Mouse (Mus musculus) right cerebral cortex, postnatal 14 days (tissue): ENCODE measurements around the gene Gnai1.
A peak's percentile ranks its signal among the peaks of the same experiment; 100 is the strongest.

Source experiments
- DNase-seq: peaks from one replicate; pipeline ENCODE4 v3.0.0; 2022

Gnai1 gene

DNA sequence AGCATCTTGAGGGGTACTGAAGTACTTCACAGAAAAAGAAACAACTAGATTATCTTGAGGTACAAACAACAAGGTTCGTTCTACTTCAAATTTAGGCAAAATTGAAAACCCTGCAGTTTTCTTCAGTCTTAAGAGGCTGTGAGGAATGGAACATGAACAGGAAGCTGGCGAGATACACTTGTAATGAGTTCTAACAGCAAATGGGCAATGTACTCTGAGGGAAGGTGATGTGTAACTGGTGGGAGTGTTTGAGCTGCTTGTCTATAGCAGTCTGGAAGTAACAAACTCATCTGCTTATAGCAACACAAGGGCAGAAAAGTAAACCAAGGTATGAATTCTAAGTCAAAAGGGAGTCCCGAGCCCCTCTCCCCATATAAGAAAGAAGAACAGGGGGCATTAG is 78.1 kb downstream of the Gnai1 start:
- DNase-seq: no peak

DNA sequence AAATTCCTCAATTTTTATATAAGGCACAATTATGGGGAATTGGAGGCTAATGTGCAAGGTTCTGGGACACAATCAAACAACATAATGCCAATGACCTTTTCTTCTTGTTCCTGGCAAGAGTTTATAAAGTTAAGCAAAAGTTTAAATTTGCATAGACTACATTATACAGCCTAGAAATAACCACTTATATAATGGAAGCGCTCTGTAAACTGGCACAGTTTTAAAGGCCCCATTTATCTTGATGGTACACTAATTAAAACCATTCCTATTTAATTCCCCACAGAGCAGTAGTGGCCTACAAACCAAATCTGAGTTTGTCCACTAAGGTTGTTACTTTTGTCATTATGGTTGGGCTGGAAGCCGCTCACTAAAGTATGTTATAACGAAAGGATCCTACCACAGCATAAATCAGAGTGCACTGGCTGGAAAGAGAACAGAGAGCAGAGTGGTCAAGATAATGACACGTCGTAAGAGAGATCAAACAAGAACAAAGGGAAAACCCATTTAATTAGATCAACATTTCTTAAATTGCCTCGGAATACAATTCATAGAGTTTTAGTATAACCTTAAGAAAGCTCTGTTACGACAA is 85.7 kb downstream of the Gnai1 start:
- no peak for DNase-seq

DNA sequence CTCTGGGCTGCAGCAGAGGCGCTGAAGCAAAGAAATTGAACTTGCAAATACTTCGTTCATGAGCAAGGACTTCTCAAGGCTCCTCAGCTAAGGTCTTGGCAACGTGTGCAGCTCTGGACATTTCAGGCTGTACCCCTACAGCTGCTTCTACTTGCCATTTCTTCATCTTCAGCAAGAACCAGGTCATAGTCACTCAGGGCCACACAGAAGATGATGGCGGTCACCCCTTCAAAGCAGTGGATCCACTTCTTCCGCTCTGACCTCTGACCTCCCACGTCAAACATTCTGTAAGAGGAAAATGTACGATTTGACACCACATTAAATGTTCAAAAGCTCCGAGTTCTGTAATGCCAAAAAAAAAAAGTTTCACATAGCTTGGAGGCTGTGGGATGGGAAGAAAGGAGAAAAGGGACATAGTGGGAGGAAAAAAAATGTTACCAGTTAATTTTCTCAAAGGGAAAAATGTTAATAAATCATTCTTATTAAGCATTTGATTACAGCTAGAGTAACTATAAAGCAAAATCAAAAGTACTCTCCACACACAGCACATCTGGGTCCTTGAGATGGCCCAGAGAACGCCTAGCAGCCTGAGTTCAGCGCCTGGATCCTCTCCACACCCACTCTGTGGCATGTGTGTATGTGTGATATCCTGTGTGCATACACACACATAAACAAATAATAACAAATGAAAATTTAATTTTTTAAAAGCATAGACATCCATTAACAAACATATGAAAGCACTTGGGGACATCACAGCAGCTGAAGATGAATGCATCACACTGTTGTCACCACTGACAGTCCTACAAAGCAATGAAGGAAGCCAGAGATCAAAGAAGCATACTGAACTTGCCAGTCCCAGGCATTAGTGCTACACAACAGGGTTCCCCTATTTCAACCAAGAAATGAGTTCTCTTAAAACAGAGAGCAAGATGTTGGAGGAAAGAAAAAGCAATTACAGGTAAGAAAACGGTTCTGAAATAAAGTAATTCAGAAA is 86.6 kb downstream of the Gnai1 start:
- no peak for DNase-seq

DNA sequence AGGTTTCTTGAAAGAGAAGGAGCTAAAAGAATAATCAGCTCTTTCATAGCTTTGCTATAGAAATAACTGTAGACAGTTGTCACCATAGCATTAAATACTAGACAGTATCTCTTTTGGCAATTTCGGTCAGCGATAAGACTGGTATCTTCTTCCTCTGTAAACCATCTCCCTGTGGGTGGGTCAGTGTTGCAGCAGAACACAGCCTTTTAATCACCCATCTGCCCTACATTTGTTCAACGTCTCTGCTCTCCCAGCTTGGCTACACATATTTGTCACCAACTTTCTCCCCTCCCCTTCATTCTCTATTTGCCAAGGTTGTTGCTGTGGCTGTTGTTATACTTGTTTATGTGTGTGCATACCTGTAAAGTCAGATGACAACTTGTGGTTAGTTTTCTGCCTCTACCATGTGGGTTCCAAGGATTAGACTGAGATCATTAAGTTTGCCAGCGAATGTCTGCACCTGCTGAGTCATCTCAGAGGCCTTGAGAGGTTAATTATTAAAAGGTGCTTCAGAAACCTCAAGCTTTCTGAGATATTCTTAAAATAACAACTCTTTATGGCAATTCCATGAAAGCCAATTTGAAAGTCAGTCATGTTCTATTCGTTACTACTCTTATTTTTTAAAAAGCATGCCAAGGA is 109.7 kb downstream of the Gnai1 start:
- no peak for DNase-seq

DNA sequence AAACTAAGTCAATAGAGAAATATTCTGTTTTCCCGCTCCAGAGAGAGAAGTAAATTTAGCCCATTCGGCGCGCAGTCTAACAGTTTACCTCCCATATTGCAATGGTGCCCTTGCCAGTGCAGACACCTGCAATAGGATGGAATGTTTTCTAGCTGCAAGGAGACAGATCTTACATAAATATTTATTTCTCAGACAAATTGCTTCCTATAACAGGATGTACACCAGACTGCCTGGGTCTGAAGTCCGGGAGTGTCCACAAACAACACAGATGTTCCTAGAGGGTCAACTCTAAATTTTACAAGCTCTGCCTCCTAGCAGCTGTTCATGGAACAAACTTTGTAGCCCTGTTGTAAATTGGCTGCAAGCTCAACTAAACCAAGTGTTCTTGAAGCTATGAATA is 111.0 kb downstream of the Gnai1 start:
- no peak for DNase-seq

DNA sequence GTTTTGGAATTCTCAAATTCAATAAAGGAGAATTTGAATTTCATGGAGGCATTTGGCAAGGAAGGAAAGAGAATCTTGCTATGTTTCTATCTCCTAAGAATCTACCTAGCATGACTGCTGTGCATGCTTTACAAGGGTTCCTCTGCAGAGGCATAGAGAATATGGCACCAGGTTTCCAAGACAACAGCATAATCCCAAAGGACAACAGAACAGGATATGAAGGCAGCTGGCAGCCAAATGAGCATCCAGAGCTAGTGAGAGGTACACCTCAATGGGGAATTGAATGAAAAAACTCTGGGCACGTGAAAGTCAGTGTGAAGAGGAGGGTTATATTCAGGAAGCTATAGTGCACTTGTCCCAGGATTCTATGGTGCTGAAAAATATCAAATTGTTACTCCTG is 130.8 kb downstream of the Gnai1 start:
- peak; percentile 7 for DNase-seq

DNA sequence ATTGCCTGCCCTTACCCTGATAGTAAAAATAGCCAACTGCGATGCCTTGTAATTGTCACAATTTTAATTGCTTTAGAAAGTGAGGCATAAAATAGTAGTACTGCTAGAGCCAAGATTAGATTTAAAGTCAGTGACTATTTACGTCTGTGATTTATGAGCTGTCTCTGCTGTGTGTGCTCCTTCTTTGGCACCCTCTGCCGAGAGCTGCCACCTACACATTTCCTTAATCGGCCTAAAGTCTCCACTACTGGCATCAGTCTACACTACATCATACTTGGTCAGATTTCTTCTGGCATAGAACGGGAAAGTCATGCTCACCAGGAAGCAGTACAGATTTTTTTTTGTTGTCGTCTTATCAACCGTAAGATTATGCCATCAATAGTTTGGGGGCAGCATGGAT is 131.3 kb downstream of the Gnai1 start:
- peak; percentile 5 for DNase-seq

DNA sequence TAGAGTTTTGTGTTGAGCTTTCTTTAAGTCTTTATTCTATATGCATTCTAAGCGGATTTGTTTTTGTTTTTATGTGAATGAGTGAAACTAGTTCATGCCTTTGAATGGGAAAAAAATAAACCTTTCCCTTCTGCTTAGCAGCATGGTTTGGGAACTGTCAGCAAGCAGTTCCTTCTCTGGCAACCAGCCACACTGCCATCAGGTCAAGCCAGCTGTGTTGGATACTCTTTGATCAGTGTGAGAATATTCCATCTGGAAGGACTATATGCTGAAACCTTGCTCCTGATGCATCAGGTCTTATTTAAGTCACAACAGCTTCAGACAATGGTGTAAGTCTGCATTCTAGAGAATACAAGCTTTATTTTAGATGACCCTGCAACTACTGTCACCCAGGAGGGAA is 139.3 kb downstream of the Gnai1 start:
- DNase-seq: no peak

DNA sequence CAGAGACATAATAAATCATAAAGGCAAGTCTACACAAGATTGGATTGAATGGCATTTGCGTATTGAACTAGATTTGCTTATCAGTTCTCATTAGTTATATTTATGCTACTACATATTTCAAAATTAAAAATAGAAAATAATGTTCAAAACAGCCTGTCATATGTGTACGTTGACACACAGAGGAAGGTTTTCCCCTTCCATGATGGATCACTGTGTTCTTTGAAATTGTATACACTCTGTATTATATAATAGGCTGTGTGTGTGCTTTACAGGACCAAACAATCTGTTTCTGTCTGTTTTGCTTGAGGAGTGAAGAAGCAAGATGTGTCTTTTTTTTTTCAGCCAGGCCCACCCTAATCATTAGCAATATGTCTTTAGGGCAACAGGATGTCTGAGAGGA is 141.9 kb downstream of the Gnai1 start:
- DNase-seq: no peak

DNA sequence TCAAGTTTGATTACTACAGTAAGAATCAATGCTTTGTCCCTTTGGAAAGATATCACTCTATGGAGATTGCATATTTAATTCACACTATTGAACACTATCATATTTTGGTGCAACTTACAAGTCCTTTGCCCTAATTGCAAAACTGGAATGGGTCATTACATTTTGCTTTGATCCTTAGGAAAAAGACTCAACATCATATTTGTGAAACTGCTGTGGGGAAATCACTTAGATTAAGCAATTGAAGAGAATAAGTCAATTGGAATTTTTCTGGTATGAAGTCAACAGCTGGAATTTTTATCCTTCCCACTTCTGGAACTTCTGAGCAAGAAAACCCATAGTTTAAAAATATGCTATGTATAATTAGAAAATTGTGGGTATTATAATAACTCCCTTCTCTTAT is 142.3 kb downstream of the Gnai1 start:
- DNase-seq: no peak
